Mouse (Mus musculus) embryonic facial prominence, embryonic 11.5 days (tissue): ENCODE measurements around the gene Spcs3. TPM values are rescaled to one million over a fixed set of nuclear protein-coding genes. Genes with fewer than 3 reads are reported as not detected.

Source experiments
- polyA plus RNA-seq: library from polyadenylated mRNA; unstranded; fragments of >200 nt; fragmentation: Nextera tagmentation; extraction: Ambion mirVana; gene quantifications from 2 replicates; pipeline ENCODE4 v1.2.1, GENCODE M21; 2014

Spcs3 gene
- polyA plus RNA-seq, 1 experiment from 2014 or later: 111 TPM

Other genes starting within 250 kb of the Spcs3 start
- gene Asb5, start 418 bp downstream of the Spcs3 start, polyA plus RNA-seq: 6.0 TPM in 2 replicates
- not detected in 2 replicates for gene Spata4, start 70.8 kb upstream of the Spcs3 start, polyA plus RNA-seq